In genomic region chr9:107278527-107279377, GRCm38 (mm10) we compare ENCODE assay signal across 7 mouse cellular contexts. TPM values are rescaled to one million over a fixed set of nuclear protein-coding genes. Genes with fewer than 3 reads are reported as not detected.
DNase-seq lines count a peak whose midpoint lies in the region; ATAC-seq and TF ChIP-seq lines count a peak whose summit lies in the region.

No protein-coding gene starts in this region.

- H3K9me3 ChIP-seq in midbrain, embryonic 15.5 days = no peaks in the 10 kb centered on the region

- H3K4me2 ChIP-seq in midbrain, embryonic 15.5 days = no peak overlapping the region

- H3K27me3 ChIP-seq in midbrain, embryonic 15.5 days (replicated peaks) = no peaks in the 10 kb centered on the region

- peaks cover 15% of the 10 kb centered on the region for H3K4me1 ChIP-seq in embryonic fibroblast, embryonic 13.5 days (ENCODE audit: control insufficient read depth, insufficient read depth, low read length)
- H3K4me1 ChIP-seq in midbrain, embryonic 15.5 days = peaks cover 19% of the 10 kb centered on the region; the same call in 1 of the 2 replicates

- DNase-seq in right cerebral cortex, postnatal 10 days (ENCODE audit: low spot score in 2 of 2) = peak; percentile 67 to 71
- no peak for DNase-seq in right cerebral cortex, postnatal 25 days
- DNase-seq in adrenal gland, postnatal 10 days = peak; percentile 76
- DNase-seq in kidney, adult 9 months = peak; percentile 45
- DNase-seq in spleen, postnatal 14 days (ENCODE audit: low spot score in 2 of 2) = no peak

- 51% methylated on average over 8 of the region's 8 CpGs for WGBS in midbrain, embryonic 15.5 days

- no peak for TF ChIP-seq POLR2A in embryonic fibroblast, embryonic 13.5 days (IDR thresholded peaks at IDR 0.05; ENCODE audit: low read depth, low read length)

- no peaks in the 10 kb centered on the region for H3K36me3 ChIP-seq in midbrain, embryonic 15.5 days (replicated peaks)

- no peak overlapping the region for H3K4me3 ChIP-seq in embryonic fibroblast, embryonic 13.5 days (ENCODE audit: insufficient read depth, low read length)
- no peak overlapping the region for H3K4me3 ChIP-seq in midbrain, embryonic 15.5 days

- 0 out of 2 replicates have a peak, but pooled peaks have one; percentile 33 for ATAC-seq in midbrain, embryonic 15.5 days (replicated peaks)

- no peak overlapping the region for H3K9ac ChIP-seq in midbrain, embryonic 15.5 days

- peak overlapping the region; percentile 39 for H3K27ac ChIP-seq in embryonic fibroblast, embryonic 13.5 days (ENCODE audit: insufficient read depth, low read length)
- H3K27ac ChIP-seq in midbrain, embryonic 15.5 days = no peak overlapping the region

- no peak for TF ChIP-seq CTCF in embryonic fibroblast, embryonic 13.5 days (IDR thresholded peaks at IDR 0.05; ENCODE audit: borderline replicate concordance, insufficient read depth, low read length)

RNA-seq across cellular contexts. Expression of gene Mapkapk3, which starts 10.9 kb away (rescaled TPM):
- total RNA-seq in adrenal gland, postnatal 10 days (2021) = 10 to 100 TPM; 28.6 to 29.5 TPM
- polyA plus RNA-seq in embryonic fibroblast, embryonic 13.5 days (2011; ENCODE audit: insufficient read length, low read depth, missing spikeins) = 17.5 and 28.2 TPM in 2 replicates
- 2.2 TPM in 2 replicates for polyA plus RNA-seq in midbrain, embryonic 15.5 days (2015; fragmentation: Nextera tagmentation; extraction: Ambion mirVana)

RNA-seq across cellular contexts. Expression of gene Cish, which starts 17.1 kb away (rescaled TPM):
- total RNA-seq in adrenal gland, postnatal 10 days (2021) = 10 to 100 TPM; 36.9 to 45.3 TPM
- polyA plus RNA-seq in embryonic fibroblast, embryonic 13.5 days (2011; ENCODE audit: insufficient read length, low read depth, missing spikeins) = 6.4 and 8.5 TPM in 2 replicates
- polyA plus RNA-seq in midbrain, embryonic 15.5 days (2015; fragmentation: Nextera tagmentation; extraction: Ambion mirVana) = 7.2 and 7.4 TPM in 2 replicates

RNA-seq across cellular contexts. Expression of gene Dock3, which starts 47.0 kb away (rescaled TPM):
- 1 to 10 TPM; 3.3 to 4.5 TPM for total RNA-seq in adrenal gland, postnatal 10 days (2021)
- polyA plus RNA-seq in embryonic fibroblast, embryonic 13.5 days (2011; ENCODE audit: insufficient read length, low read depth, missing spikeins) = 0.12 and 0.18 TPM in 2 replicates
- polyA plus RNA-seq in midbrain, embryonic 15.5 days (2015; fragmentation: Nextera tagmentation; extraction: Ambion mirVana) = 23.4 and 24.4 TPM in 2 replicates

RNA-seq across cellular contexts. Expression of gene Hemk1, which starts 59.4 kb away (rescaled TPM):
- total RNA-seq in adrenal gland, postnatal 10 days (2021) = 10 to 100 TPM; 24.1 to 33.5 TPM
- polyA plus RNA-seq in embryonic fibroblast, embryonic 13.5 days (2011; ENCODE audit: insufficient read length, low read depth, missing spikeins) = 10.4 and 14.0 TPM in 2 replicates
- polyA plus RNA-seq in midbrain, embryonic 15.5 days (2015; fragmentation: Nextera tagmentation; extraction: Ambion mirVana) = 20.1 and 21.1 TPM in 2 replicates

Comparison
In these comparisons a context has a peak if more than half of its experiments do, and no peak if none do; other contexts are left out.
1. DNase-seq: peak in right cerebral cortex, postnatal 10 days (2 of 2), adrenal gland, postnatal 10 days (single experiment) and kidney, adult 9 months (single experiment); none in right cerebral cortex, postnatal 25 days (single experiment) and spleen, postnatal 14 days (0 of 2).
2. RNA of gene Dock3, which starts 47.0 kb away (polyA plus RNA-seq): 23.4 to 24.4 TPM in midbrain, embryonic 15.5 days; 0.12 to 0.18 TPM in embryonic fibroblast, embryonic 13.5 days; every median in the first group is over 10 times any median in the second.